Mouse (Mus musculus): ENCODE results near the gene Atg2b.

The Atg2b gene

GRCm38 (mm10) chr12:105584851-105585250 is 100.2 kb downstream of the Atg2b start:
- TF ChIP-seq GATA4 (IDR thresholded peaks at IDR 0.05; ENCODE audit: insufficient replicate concordance, low read length): no peak

DNA sequence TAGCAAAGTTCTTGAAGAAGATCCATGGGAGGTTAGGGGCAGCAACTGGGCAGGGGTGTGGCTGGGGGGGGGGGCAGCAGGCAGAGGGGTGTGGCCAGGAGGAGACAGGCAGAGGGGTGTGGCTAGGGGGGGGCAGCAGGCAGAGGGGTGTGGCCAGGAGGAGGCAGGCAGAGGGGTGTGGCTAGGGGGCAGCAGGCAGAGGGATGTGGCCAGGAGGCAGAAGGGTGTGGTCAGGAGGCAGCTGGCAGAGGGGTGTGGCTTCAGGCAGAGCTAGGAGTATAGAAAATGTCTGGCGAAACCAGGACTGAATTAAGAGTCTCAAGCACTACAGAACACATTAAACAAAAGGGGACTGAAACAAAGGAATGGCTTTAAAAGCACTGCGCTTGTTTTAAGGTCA is 101.5 kb downstream of the Atg2b start:
- TF ChIP-seq GATA4 (IDR thresholded peaks at IDR 0.05; ENCODE audit: insufficient replicate concordance, low read length): no peak

GRCm38 (mm10) chr12:105582486-105582885 is 102.5 kb downstream of the Atg2b start:
- no peak for TF ChIP-seq GATA4 (IDR thresholded peaks at IDR 0.05; ENCODE audit: insufficient replicate concordance, low read length)

GRCm38 (mm10) chr12:105580490-105580889 is 104.5 kb downstream of the Atg2b start:
- no peak for TF ChIP-seq GATA4 (IDR thresholded peaks at IDR 0.05; ENCODE audit: insufficient replicate concordance, low read length)

- no peak for TF ChIP-seq GATA4 (IDR thresholded peaks at IDR 0.05; ENCODE audit: insufficient replicate concordance, low read length)
These were observed 110.7 kb downstream of the Atg2b start for GRCm38 (mm10) chr12:105574356-105574755.

GRCm38 (mm10) chr12:105572622-105573021 is 112.4 kb downstream of the Atg2b start:
- TF ChIP-seq GATA4 (IDR thresholded peaks at IDR 0.05; ENCODE audit: insufficient replicate concordance, low read length): no peak

- no peak for TF ChIP-seq GATA4 (IDR thresholded peaks at IDR 0.05; ENCODE audit: insufficient replicate concordance, low read length)
These were observed 113.1 kb downstream of the Atg2b start for GRCm38 (mm10) chr12:105571867-105572266.

Measured in liver, adult (tissue).